Mouse (Mus musculus) hindbrain, embryonic 16.5 days (tissue): ENCODE results near the gene Olfr69. TPM values are rescaled to one million over a fixed set of nuclear protein-coding genes. Genes with fewer than 3 reads are reported as not detected.
"Not testable (repeated sequence)": the region's sequence is repeated elsewhere in the genome, so short reads cannot be mapped to it uniquely, and the experiment has no call there.

Experiments
- ATAC-seq: fragments of 200-750 bp; cut with Nextera tagmentation; 2 replicates; pipeline ENCODE4 v1.8.0; 2017; ENCODE audit warnings: moderate TSS enrichment, moderate library complexity
- H3K27ac ChIP-seq: fragments of 300-500 bp; sonication (generic); 2 replicates; pipeline ENCODE4 v1.5.1; 2014; ENCODE audit warnings: low read depth, mild to moderate bottlenecking, control low read depth, low read length, moderate library complexity
- H3K27me3 ChIP-seq: fragments of 300-500 bp; sonication (generic); replicated peaks from 2 replicates; pipeline ENCODE4 v1.6.1; 2014; ENCODE audit warnings: low read length; ENCODE audit not compliant: control insufficient read depth, insufficient read depth
- H3K36me3 ChIP-seq: fragments of 300-500 bp; sonication (generic); 2 replicates; pipeline ENCODE4 v1.6.1; 2014; ENCODE audit warnings: mild to moderate bottlenecking, low read length, moderate library complexity, mixed read lengths; ENCODE audit not compliant: control insufficient read depth, insufficient read depth
- H3K4me1 ChIP-seq: fragments of 300-500 bp; sonication (generic); 2 replicates; pipeline ENCODE4 v1.6.1; 2014; ENCODE audit warnings: low read depth, low read length; ENCODE audit not compliant: control insufficient read depth, insufficient read depth
- H3K4me2 ChIP-seq: fragments of 300-500 bp; sonication (generic); 2 replicates; pipeline ENCODE4 v1.6.1; 2014; ENCODE audit warnings: mild to moderate bottlenecking, low read length, control low read depth, moderate library complexity
- H3K4me3 ChIP-seq: fragments of 300-500 bp; sonication (generic); 2 replicates; pipeline ENCODE4 v1.5.1; 2014; ENCODE audit warnings: mild to moderate bottlenecking, low read length, control low read depth, moderate library complexity
- H3K9ac ChIP-seq: fragments of 300-500 bp; sonication (generic); 2 replicates; pipeline ENCODE4 v1.6.1; 2014; ENCODE audit warnings: low read depth, mild to moderate bottlenecking, control low read depth, low read length, moderate library complexity
- H3K9me3 ChIP-seq: fragments of 300-500 bp; sonication (generic); 2 replicates; pipeline ENCODE4 v1.6.1; 2014; ENCODE audit warnings: mild to moderate bottlenecking, low read length, moderate library complexity; ENCODE audit not compliant: control insufficient read depth
- WGBS: fragments of 180-500 bp; shearing (Covaris S2); extraction: QIAGEN DNeasy Blood & Tissue Kit; methylation state at CpG from one replicate; pipeline ENCODE4 v1.1.7; 2014; 5-methylcytosine and 5-hydroxymethylcytosine counted together
- polyA plus RNA-seq: library from polyadenylated mRNA; unstranded; fragments of >200 nt; fragmentation: Nextera tagmentation; extraction: Ambion mirVana; gene quantifications from 2 replicates; pipeline ENCODE4 v1.2.1, GENCODE M21; 2015

The Olfr69 gene
- not detected in 2 replicates for polyA plus RNA-seq

DNA sequence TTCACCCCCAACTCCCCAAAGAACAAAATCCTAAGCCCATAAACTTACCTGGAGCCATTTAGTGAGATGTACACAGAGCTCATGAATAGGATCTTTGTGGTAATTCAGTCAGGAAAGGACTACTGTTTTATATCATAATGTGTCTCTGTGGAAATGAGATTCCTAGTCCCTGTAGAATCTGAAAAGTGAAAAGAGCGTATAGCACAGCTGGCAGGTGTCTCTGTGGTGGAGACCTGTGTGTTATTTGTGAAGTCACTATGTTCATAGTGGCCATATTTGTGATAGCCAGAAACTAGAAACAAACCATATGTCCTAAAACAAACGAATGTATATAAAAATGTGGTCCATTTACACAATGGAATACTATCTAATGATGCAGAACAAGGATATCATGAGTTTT is at the start of gene Olfr69:
Gene Olfr69 (minus strand): TSS at position 101 of the 400 bp plus-strand sequence.
- Histone ChIP-seq H3K4me2 (no peak within 1 kb of the TSS), H3K4me3 (no peak within 1 kb of the TSS), H3K36me3 (no peaks in the 10 kb centered on the region), H3K9me3 (no peaks in the 10 kb centered on the region), H3K27ac (no peak within 1 kb of the TSS), H3K9ac (no peak within 1 kb of the TSS), H3K4me1 (no peaks in the 10 kb centered on the region), H3K27me3 (no peaks in the 10 kb centered on the region)
- 84% methylated on average over 2 of the region's 2 CpGs for WGBS
- ATAC-seq = no peak

- not testable (repeated sequence) for H3K9me3 ChIP-seq, H3K4me2 ChIP-seq, H3K4me3 ChIP-seq, H3K4me1 ChIP-seq, H3K36me3 ChIP-seq, H3K27ac ChIP-seq, H3K9ac ChIP-seq, H3K27me3 ChIP-seq, ATAC-seq
- WGBS = 88% methylated on average over 1 of the region's 2 CpGs
Measured at GRCm38 (mm10) chr7:103815085-103815484, 43.7 kb upstream of the Olfr69 start.

- Histone ChIP-seq H3K27me3 (no peaks in the 10 kb centered on the region), H3K36me3 (no peaks in the 10 kb centered on the region), H3K4me1 (no peaks in the 10 kb centered on the region), H3K9ac (no peak within 1 kb of the TSS), H3K9me3 (no peaks in the 10 kb centered on the region), H3K4me2 (no peak within 1 kb of the TSS), H3K4me3 (no peak within 1 kb of the TSS), H3K27ac (no peak within 1 kb of the TSS)
- no peak for ATAC-seq
- 94% methylated on average over 3 of the region's 3 CpGs for WGBS
Measured at GRCm38 (mm10) chr7:103813766-103814165, 42.4 kb upstream of the Olfr69 start, which contains the start of gene Hbb-bt. TSS of gene Hbb-bt (minus strand) at chr7:103813996.

GRCm38 (mm10) chr7:103813152-103813551 is 41.8 kb upstream of the Olfr69 start:
- no CpG with 5 or more reads among the region's 3 CpGs for WGBS
- ATAC-seq, H3K27ac ChIP-seq: not testable (repeated sequence)

DNA sequence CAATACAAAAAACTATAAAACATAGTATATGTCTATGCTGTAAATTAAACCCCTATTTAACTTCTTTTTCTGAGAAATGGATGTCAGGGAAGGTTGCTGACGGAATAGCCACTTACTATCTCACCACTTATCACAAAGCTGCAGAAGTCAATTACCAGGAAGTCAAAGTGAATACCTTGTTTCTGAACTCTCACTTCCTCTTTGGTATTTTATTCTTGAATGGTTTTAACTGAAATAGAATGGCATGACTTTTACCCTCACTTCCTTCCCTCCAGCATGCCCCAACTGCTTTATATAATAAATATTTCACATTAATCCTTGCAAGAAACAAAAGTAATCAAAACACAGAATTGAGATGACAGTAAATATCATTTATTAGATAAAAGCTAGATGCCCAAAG is 40.8 kb upstream of the Olfr69 start:
- Histone ChIP-seq H3K27me3 (no peaks in the 10 kb centered on the region), H3K4me3 (no peak overlapping the region), H3K4me2 (no peak overlapping the region), H3K27ac (no peak overlapping the region), H3K36me3 (no peaks in the 10 kb centered on the region), H3K4me1 (no peaks in the 10 kb centered on the region), H3K9ac (no peak overlapping the region), H3K9me3 (no peaks in the 10 kb centered on the region)
- WGBS = 72% methylated on average over 1 of the region's 1 CpGs
- ATAC-seq = no peak

More at GRCm38 (mm10) chr7:103813152-103813551, 41.8 kb upstream of the Olfr69 start:
- not testable (repeated sequence) for H3K4me3 ChIP-seq, H3K4me2 ChIP-seq, H3K9me3 ChIP-seq, H3K27me3 ChIP-seq, H3K36me3 ChIP-seq, H3K9ac ChIP-seq, H3K4me1 ChIP-seq

DNA sequence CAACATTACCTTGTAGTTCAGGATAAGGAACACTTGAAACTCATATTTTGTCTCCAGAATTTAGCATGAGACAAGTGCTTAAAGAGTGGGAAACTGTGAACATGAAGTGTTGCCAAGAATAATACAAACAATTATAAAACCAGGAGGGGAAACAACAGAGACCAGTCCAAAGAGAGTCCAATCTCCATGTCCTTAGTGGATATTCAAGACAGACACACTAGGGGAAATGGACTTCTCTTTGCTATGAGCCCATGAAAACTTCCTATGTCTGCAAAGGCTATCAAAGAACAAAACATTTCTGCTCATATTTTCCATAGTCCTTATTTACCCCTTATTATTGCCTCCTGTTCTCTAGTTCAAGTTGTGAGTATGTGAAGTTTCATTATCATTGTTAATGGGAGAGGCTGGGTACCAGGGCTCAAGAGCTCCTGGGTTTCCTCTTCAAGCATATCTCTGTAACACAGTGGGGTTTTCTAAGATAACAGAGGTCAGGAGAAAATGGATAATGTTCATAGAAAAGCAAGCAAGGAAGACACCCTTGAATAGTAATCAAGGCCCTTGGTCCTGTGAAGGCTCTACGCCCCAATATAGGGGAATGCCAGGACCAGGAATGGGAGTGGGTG is 39.9 kb upstream of the Olfr69 start:
- ATAC-seq = no peak
- Histone ChIP-seq H3K4me3 (no peak overlapping the region), H3K4me2 (no peak overlapping the region), H3K4me1 (no peaks in the 10 kb centered on the region), H3K36me3 (no peaks in the 10 kb centered on the region), H3K9me3 (no peaks in the 10 kb centered on the region), H3K27me3 (no peaks in the 10 kb centered on the region), H3K27ac (no peak overlapping the region), H3K9ac (no peak overlapping the region)
- 94% methylated on average over 1 of the region's 1 CpGs for WGBS

- no peaks in the 10 kb centered on the region for H3K4me1 ChIP-seq
- H3K27me3 ChIP-seq = no peaks in the 10 kb centered on the region
- no peak overlapping the region for H3K4me2 ChIP-seq
- ATAC-seq = no peak
- H3K9ac ChIP-seq = no peak overlapping the region
- no peak overlapping the region for H3K27ac ChIP-seq
- H3K9me3 ChIP-seq = no peaks in the 10 kb centered on the region
- H3K4me3 ChIP-seq = no peak overlapping the region
- 83% methylated on average over 3 of the region's 3 CpGs for WGBS
- H3K36me3 ChIP-seq = no peaks in the 10 kb centered on the region
Measured at GRCm38 (mm10) chr7:103810746-103811145, 39.4 kb upstream of the Olfr69 start.

GRCm38 (mm10) chr7:103810296-103810695 is 38.9 kb upstream of the Olfr69 start:
- no peak overlapping the region for H3K4me3 ChIP-seq
- no peak for ATAC-seq
- no peak overlapping the region for H3K9ac ChIP-seq
- WGBS = 87% methylated on average over 1 of the region's 1 CpGs
- no peaks in the 10 kb centered on the region for H3K36me3 ChIP-seq
- no peak overlapping the region for H3K27ac ChIP-seq
- no peaks in the 10 kb centered on the region for H3K9me3 ChIP-seq
- H3K4me2 ChIP-seq = no peak overlapping the region
- no peaks in the 10 kb centered on the region for H3K4me1 ChIP-seq
- no peaks in the 10 kb centered on the region for H3K27me3 ChIP-seq

- Histone ChIP-seq H3K4me1 (no peaks in the 10 kb centered on the region), H3K9ac (no peak overlapping the region), H3K4me2 (no peak overlapping the region), H3K4me3 (no peak overlapping the region), H3K36me3 (no peaks in the 10 kb centered on the region), H3K27me3 (no peaks in the 10 kb centered on the region), H3K27ac (no peak overlapping the region), H3K9me3 (no peaks in the 10 kb centered on the region)
- WGBS = 70% methylated on average over 1 of the region's 1 CpGs
- ATAC-seq = no peak
Measured at GRCm38 (mm10) chr7:103809801-103810155, 38.4 kb upstream of the Olfr69 start.
